Mouse (Mus musculus) thymus, adult 2 months (tissue): ENCODE results near the gene Tbc1d2b. TPM values are rescaled to one million over a fixed set of nuclear protein-coding genes. Genes with fewer than 3 reads are reported as not detected.

Experiments
- DNase-seq: peaks from one replicate; pipeline ENCODE4 v3.0.0; 2021
- H3K27ac ChIP-seq: fragments of 200-500 bp; 2 replicates; pipeline ENCODE4 v1.5.1; 2012; ENCODE audit warnings: low read length, control low read depth; ENCODE audit not compliant: control insufficient read depth, insufficient read depth
- H3K27me3 ChIP-seq: fragments of 200-500 bp; 2 replicates; pipeline ENCODE4 v1.6.1; 2012; ENCODE audit warnings: mild to moderate bottlenecking, low read length, moderate library complexity, mixed read lengths; ENCODE audit not compliant: control insufficient read depth, insufficient read depth
- H3K36me3 ChIP-seq: fragments of 200-500 bp; 2 replicates; pipeline ENCODE4 v1.6.1; 2012; ENCODE audit warnings: mild to moderate bottlenecking, low read length, moderate library complexity; ENCODE audit not compliant: control insufficient read depth, insufficient read depth
- H3K4me1 ChIP-seq: fragments of 200-500 bp; replicated peaks from 2 replicates; pipeline ENCODE4 v1.6.1; 2012; ENCODE audit warnings: low read length; ENCODE audit not compliant: control insufficient read depth, insufficient read depth
- H3K4me3 ChIP-seq: fragments of 200-500 bp; 2 replicates; pipeline ENCODE4 v1.5.1; 2012; ENCODE audit warnings: mild to moderate bottlenecking, low read length, control low read depth, moderate library complexity; ENCODE audit not compliant: control insufficient read depth, insufficient read depth
- CTCF ChIP-seq: fragments of 200-500 bp; IDR thresholded peaks from 2 replicates; pipeline ENCODE4 v1.5.1; 2012; ENCODE audit warnings: mild to moderate bottlenecking, control low read depth, low read length, moderate library complexity, borderline replicate concordance; ENCODE audit not compliant: control insufficient read depth, poor library complexity, insufficient read depth; ENCODE audit errors: extremely low read depth
- POLR2A ChIP-seq: fragments of 200-500 bp; IDR thresholded peaks from 2 replicates; pipeline ENCODE4 v1.6.1; 2012; ENCODE audit warnings: mild to moderate bottlenecking, low read length, control low read depth, moderate library complexity; ENCODE audit not compliant: control insufficient read depth, poor library complexity, insufficient read depth; ENCODE audit errors: extremely low read depth
- WGBS: fragments of 180-500 bp; shearing (Covaris S2); methylation state at CpG from one replicate; pipeline ENCODE4 v1.1.7; 2018; 5-methylcytosine and 5-hydroxymethylcytosine counted together
- polyA plus RNA-seq: library from polyadenylated mRNA; depleted of rRNA; stranded (reverse); fragments of >200 nt; gene quantifications from 2 replicates; pipeline ENCODE4 v1.2.3, GENCODE M21; 2012

Tbc1d2b gene
- polyA plus RNA-seq, 1 experiment = 59.1 TPM

- no peak for DNase-seq
- H3K4me3 ChIP-seq = no peak overlapping the region
- no peaks in the 10 kb centered on the region for H3K27me3 ChIP-seq
- H3K27ac ChIP-seq = no peak overlapping the region
- H3K4me1 ChIP-seq = no peaks in the 10 kb centered on the region
- H3K36me3 ChIP-seq = peaks cover 3% of the 10 kb centered on the region; the same call in 1 of the 2 replicates
- WGBS = 84% methylated on average over 7 of the region's 7 CpGs
- TF ChIP-seq POLR2A (no peak), CTCF (no peak)
Measured at GRCm38 (mm10) chr9:90197866-90198383, 72.7 kb downstream of the Tbc1d2b start.

DNA sequence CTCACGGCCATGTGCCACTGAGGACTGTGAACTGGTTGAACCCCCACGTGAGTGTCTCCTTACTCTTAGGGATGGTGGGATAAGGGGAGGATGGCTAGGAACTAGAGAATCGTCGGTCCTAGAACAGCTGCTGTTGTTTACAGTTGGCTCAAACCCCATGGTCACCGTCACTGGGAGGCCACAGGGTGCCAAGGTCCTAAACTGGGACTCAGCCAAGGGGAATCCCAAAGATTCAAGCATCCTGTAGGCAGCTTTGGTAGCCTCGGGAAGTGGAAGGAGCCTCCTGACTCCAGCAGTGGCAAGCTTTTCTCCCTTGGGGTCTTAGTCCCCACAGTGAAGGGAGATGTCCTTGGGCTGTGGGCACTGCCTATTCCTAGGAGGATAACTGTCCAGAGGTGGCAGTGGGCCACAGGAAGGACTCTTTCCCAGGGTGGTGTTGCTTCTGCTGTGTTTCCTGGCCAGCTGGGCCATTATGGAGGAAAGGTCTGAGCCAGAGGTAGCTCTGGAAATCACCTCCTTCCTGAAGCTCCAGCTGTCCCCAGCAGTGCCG, 73.4 kb downstream of the Tbc1d2b start:
- no peak overlapping the region for H3K27ac ChIP-seq

GRCm38 (mm10) chr9:90196262-90196661, 74.3 kb downstream of the Tbc1d2b start:
- no peaks in the 10 kb centered on the region for H3K36me3 ChIP-seq
- TF ChIP-seq CTCF = no peak
- TF ChIP-seq POLR2A = no peak
- no peaks in the 10 kb centered on the region for H3K4me1 ChIP-seq
- no peak for DNase-seq
- no peak overlapping the region for H3K27ac ChIP-seq
- WGBS = 91% methylated on average over 7 of the region's 7 CpGs
- H3K27me3 ChIP-seq = no peaks in the 10 kb centered on the region
- H3K4me3 ChIP-seq = no peak overlapping the region

More for the DNA sequence above, 73.4 kb downstream of the Tbc1d2b start:
- H3K27me3 ChIP-seq = no peaks in the 10 kb centered on the region
- H3K4me1 ChIP-seq = no peaks in the 10 kb centered on the region
- DNase-seq = no peak
- 86% methylated on average over 7 of the region's 7 CpGs for WGBS
- no peak for TF ChIP-seq POLR2A
- TF ChIP-seq CTCF = no peak
- 0 out of 2 replicates have a peak, but pooled peaks cover 1% of the 10 kb centered on the region for H3K36me3 ChIP-seq
- H3K4me3 ChIP-seq = no peak overlapping the region

DNA sequence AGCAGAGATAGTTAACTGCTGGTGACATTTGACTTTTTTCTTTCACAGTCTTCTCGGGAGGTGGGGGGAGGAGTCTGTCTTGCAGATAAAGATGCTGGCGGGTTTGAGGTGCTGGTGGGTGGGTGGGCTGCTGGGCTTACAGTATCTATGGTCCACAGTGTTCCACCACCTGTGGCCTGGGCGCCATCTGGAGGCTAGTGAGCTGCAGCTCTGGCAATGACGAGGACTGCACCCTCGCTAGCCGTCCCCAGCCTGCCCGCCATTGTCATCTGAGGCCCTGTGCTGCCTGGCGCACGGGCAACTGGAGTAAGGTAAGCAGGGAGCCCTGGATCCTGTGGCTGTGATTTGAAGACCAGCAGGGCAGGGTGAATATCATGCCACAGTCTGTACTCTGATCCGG, 75.6 kb downstream of the Tbc1d2b start:
- no peak for TF ChIP-seq CTCF
- no peak for TF ChIP-seq POLR2A
- no peak overlapping the region for H3K4me3 ChIP-seq
- 93% methylated on average over 10 of the region's 10 CpGs for WGBS
- H3K36me3 ChIP-seq = no peaks in the 10 kb centered on the region
- no peaks in the 10 kb centered on the region for H3K27me3 ChIP-seq
- no peak overlapping the region for H3K27ac ChIP-seq
- DNase-seq = no peak
- no peaks in the 10 kb centered on the region for H3K4me1 ChIP-seq

DNA sequence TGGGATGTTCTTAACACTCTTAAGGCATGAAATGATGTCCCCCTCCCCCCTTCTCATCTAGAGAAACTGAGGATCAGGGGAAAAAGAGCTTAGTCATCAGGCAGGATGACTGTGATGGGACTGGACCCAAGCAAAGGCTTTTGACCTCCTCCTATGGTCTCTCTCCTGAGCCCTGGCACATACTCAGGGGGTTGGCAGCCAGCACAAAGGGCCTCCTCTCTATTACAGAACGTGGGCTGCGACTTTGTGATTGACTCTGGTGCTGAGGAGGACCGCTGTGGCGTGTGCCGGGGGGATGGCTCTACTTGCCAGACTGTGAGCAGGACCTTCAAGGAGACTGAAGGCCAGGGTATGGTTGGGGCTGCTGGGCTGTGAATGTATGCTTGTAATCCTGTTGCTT, 81.2 kb downstream of the Tbc1d2b start:
- H3K27me3 ChIP-seq = no peaks in the 10 kb centered on the region
- WGBS = 82% methylated on average over 5 of the region's 5 CpGs

GRCm38 (mm10) chr9:90188893-90189292, 81.7 kb downstream of the Tbc1d2b start:
- no peak for DNase-seq
- no peak overlapping the region for H3K27ac ChIP-seq
- WGBS = 94% methylated on average over 4 of the region's 4 CpGs
- H3K27me3 ChIP-seq = no peaks in the 10 kb centered on the region
- H3K4me3 ChIP-seq = no peak overlapping the region
- no peak for TF ChIP-seq CTCF
- TF ChIP-seq POLR2A = no peak
- no peaks in the 10 kb centered on the region for H3K36me3 ChIP-seq
- H3K4me1 ChIP-seq = no peaks in the 10 kb centered on the region

More for the DNA sequence above, 81.2 kb downstream of the Tbc1d2b start:
- TF ChIP-seq POLR2A (no peak), CTCF (no peak)
- H3K4me3 ChIP-seq = no peak overlapping the region
- no peaks in the 10 kb centered on the region for H3K36me3 ChIP-seq
- H3K27ac ChIP-seq = no peak overlapping the region
- no peak for DNase-seq
- no peaks in the 10 kb centered on the region for H3K4me1 ChIP-seq
